Mouse (Mus musculus) activated CD4-positive, CD25-positive, alpha-beta regulatory T cell, adult 9 weeks (primary cell): ENCODE results near the gene Dip2c. TPM values are rescaled to one million over a fixed set of nuclear protein-coding genes. Genes with fewer than 3 reads are reported as not detected.

Source experiments
- polyA plus RNA-seq: library from polyadenylated mRNA; unstranded; fragments of 100-300 nt; shearing (Covaris generic); gene quantifications from one replicate; pipeline ENCODE4 v1.2.1, GENCODE M21; 2017

Gene Dip2c
- polyA plus RNA-seq, result 0.39 TPM

GRCm38 (mm10) chr13:9276322-9276855 lies at the start of gene Dip2c:
TSS of gene Dip2c (plus strand) at chr13:9276528.

Other genes starting within 250 kb of the Dip2c start
- 14.3 TPM for gene Larp4b, start 182.6 kb upstream of the Dip2c start, polyA plus RNA-seq